Mouse (Mus musculus) small intestine, adult 2 months (tissue): Measurements from ENCODE around the gene Wif1. TPM values are rescaled to one million over a fixed set of nuclear protein-coding genes. Genes with fewer than 3 reads are reported as not detected.

Experiments
- H3K27ac ChIP-seq: fragments of 200-500 bp; 2 replicates; pipeline ENCODE4 v1.5.1; 2012; ENCODE audit warnings: low read depth, low read length, control low read depth, inconsistent platforms; ENCODE audit not compliant: insufficient read depth
- H3K27me3 ChIP-seq: fragments of 200-500 bp; 2 replicates; pipeline ENCODE4 v1.6.1; 2012; ENCODE audit warnings: mild to moderate bottlenecking, moderate library complexity, low read length, inconsistent platforms; ENCODE audit not compliant: control insufficient read depth, insufficient read depth
- H3K36me3 ChIP-seq: fragments of 200-500 bp; 2 replicates; pipeline ENCODE4 v1.6.1; 2012; ENCODE audit warnings: mild to moderate bottlenecking, low read length, control low read depth, inconsistent platforms; ENCODE audit not compliant: control insufficient read depth, insufficient read depth
- H3K4me1 ChIP-seq: fragments of 200-500 bp; 2 replicates; pipeline ENCODE4 v1.6.1; 2012; ENCODE audit warnings: low read length, inconsistent platforms, mixed read lengths; ENCODE audit not compliant: control insufficient read depth, insufficient read depth, insufficient read length
- H3K4me3 ChIP-seq: fragments of 200-500 bp; 2 replicates; pipeline ENCODE4 v1.5.1; 2012; ENCODE audit warnings: low read depth, mild to moderate bottlenecking, control low read depth, inconsistent platforms, low read length, moderate library complexity
- CTCF ChIP-seq: fragments of 200-500 bp; IDR thresholded peaks from 2 replicates; pipeline ENCODE4 v1.5.1; 2012; ENCODE audit warnings: low read depth, mild to moderate bottlenecking, control low read depth, inconsistent platforms, low read length, moderate library complexity, mixed read lengths; ENCODE audit not compliant: insufficient replicate concordance, insufficient read length; ENCODE audit errors: extremely low read depth
- POLR2A ChIP-seq: fragments of 200-500 bp; IDR thresholded peaks from 2 replicates; pipeline ENCODE4 v1.6.1; 2012; ENCODE audit warnings: low read depth, mild to moderate bottlenecking, control low read depth, inconsistent platforms, low read length, moderate library complexity
- WGBS: fragments of 180-500 bp; shearing (Covaris S2); methylation state at CpG from one replicate; pipeline ENCODE4 v1.1.7; 2018; 5-methylcytosine and 5-hydroxymethylcytosine counted together
- polyA plus RNA-seq: library from polyadenylated mRNA; depleted of rRNA; stranded (reverse); fragments of >200 nt; gene quantifications from 2 replicates; pipeline ENCODE4 v1.2.3, GENCODE M21; 2012

Wif1 gene
- polyA plus RNA-seq, 1 experiment: 0.51 TPM

DNA sequence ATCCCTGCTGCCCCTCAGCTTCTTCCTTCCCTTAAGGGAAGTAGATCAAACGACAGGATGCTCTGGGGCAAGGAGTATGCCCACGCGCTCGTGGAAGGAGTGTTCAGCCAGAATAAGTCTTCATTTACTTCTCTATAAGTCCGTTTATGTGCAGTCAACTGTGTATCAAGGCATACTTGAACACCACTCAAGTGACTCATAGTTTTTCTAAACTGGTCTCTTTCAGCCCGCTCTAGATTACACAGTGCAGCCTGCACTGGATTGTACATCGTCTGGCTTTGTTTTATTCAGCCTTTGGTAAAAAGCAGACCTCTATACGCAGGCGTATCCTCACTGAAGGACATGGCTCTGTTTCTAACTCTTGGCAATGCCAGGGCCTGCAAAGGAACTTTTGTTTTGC, 46.7 kb downstream of the Wif1 start:
- Histone ChIP-seq H3K4me3 (no peak overlapping the region), H3K36me3 (no peaks in the 10 kb centered on the region), H3K27ac (no peak overlapping the region), H3K27me3 (no peaks in the 10 kb centered on the region), H3K4me1 (no peaks in the 10 kb centered on the region)
- no peak for TF ChIP-seq CTCF
- TF ChIP-seq POLR2A: no peak
- 77% methylated on average over 9 of the region's 9 CpGs for WGBS

DNA sequence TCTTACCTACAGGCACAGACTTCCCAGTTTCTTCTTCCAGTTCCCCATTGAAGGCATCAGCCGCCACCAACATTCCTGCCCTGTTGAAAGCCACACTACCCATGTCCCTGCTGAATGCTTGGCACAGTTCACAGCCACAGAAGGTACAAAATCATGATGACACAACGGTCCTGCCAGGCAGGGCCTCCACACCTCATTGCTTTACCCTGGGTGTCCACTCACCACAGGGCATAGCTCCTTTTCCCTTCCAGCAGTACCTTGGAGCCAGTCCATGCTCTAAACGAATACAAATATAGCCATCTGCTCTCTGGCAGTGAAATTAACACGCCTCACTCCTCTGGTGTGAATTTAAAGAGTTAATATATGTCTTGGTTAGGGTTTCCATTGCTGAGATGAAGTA, 49.1 kb downstream of the Wif1 start:
- no peaks in the 10 kb centered on the region for H3K27me3 ChIP-seq
- TF ChIP-seq CTCF: no peak
- no peak for TF ChIP-seq POLR2A
- WGBS: 89% methylated on average over 4 of the region's 4 CpGs

DNA sequence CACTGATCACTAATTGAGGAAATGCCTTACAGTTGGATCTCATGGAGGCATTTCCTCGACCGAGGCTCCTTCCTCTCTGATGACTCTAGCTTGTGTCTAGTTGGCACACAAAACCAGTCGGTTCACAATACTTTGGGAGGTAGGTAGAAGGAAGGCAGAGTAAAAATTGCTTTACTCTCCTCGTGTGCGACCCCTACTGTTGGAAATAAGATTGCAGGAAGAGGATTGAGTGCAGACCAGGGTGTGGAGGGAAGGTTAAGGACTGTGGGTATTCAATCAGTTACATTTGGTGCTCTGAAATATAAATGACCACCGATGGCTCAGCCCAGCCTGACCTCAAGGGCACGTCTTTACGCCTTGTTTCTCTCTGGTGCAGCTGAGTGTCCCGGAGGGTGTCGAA, 49.8 kb downstream of the Wif1 start:
- H3K27me3 ChIP-seq: no peaks in the 10 kb centered on the region
- no peaks in the 10 kb centered on the region for H3K36me3 ChIP-seq
- no peak overlapping the region for H3K27ac ChIP-seq
- no peak overlapping the region for H3K4me3 ChIP-seq
- H3K4me1 ChIP-seq: no peaks in the 10 kb centered on the region
- TF ChIP-seq POLR2A: no peak
- peak; percentile 2; the same call in 1 of the 2 replicates for TF ChIP-seq CTCF
- WGBS: 50% methylated on average over 10 of the region's 10 CpGs

More for the DNA sequence above, 49.1 kb downstream of the Wif1 start:
- Histone ChIP-seq H3K4me3 (no peak overlapping the region), H3K36me3 (no peaks in the 10 kb centered on the region), H3K27ac (no peak overlapping the region), H3K4me1 (no peaks in the 10 kb centered on the region)

DNA sequence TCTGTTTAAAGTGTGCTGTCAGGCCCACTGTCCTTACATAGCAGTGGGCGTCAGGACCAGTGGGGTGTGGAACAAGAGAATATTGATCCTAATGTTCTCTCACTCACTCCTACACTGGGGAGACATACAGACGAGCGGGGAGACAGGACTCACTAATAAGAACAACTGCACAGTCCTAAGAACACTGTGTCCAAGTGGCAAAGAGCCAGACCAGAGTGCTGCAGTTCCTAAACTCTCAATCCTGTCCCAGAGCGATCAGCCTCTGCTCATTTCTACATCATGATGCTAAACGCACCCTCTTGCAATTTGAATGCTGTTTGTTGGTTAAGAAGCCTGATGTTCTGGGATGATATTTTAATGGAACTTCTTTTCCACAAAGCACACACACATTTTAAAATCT, 54.9 kb downstream of the Wif1 start:
- H3K36me3 ChIP-seq: no peaks in the 10 kb centered on the region

DNA sequence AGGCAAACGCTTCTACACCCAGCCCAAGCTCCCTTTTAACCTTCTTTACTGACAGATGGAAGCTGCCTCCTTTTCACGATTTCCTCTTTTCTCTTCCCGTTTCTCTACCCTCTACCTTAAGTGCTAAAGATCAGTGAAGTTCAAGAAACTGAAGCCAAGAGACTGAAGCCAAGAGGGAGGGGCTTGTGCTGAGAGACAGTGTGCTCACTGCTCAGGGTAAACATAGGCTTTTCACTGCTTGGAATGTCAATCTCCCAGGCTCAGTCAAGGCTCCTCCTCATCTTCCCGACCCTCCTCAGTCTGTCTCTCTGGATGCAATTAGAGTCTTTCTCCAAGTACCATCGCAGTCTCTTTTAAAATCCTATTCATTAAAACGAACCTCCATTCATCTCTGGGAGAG, 55.6 kb downstream of the Wif1 start:
- no peak overlapping the region for H3K4me3 ChIP-seq
- under 1% methylated on average over 6 of the region's 6 CpGs for WGBS
- H3K27me3 ChIP-seq: no peaks in the 10 kb centered on the region
- no peaks in the 10 kb centered on the region for H3K4me1 ChIP-seq
- H3K36me3 ChIP-seq: no peaks in the 10 kb centered on the region
- TF ChIP-seq POLR2A (no peak), CTCF (no peak)
- no peak overlapping the region for H3K27ac ChIP-seq

More for the DNA sequence above, 54.9 kb downstream of the Wif1 start:
- Histone ChIP-seq H3K27ac (no peak overlapping the region), H3K27me3 (no peaks in the 10 kb centered on the region), H3K4me3 (no peak overlapping the region), H3K4me1 (no peaks in the 10 kb centered on the region)
- WGBS: 59% methylated on average over 5 of the region's 5 CpGs
- TF ChIP-seq CTCF: no peak

DNA sequence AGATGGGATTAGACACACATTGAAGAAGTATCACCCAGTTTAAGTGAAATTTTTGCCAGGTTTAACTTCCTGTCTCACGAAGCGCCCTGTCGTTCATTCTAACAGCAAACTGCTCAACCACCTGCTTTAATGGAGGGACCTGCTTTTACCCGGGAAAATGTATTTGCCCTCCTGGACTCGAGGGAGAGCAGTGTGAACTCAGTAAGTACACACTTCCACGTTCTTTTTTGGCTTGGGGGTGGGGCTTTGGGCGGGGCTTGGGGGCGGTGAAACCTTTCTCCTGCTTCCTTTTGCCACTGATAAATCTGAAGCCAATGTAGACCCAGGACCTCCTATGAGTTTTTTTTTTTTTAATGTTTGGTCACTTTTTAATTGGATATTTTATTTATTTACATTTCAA, 56.2 kb downstream of the Wif1 start:
- H3K4me3 ChIP-seq: no peak overlapping the region
- no peak overlapping the region for H3K27ac ChIP-seq
- H3K27me3 ChIP-seq: no peaks in the 10 kb centered on the region
- 5% methylated on average over 8 of the region's 8 CpGs for WGBS
- no peaks in the 10 kb centered on the region for H3K4me1 ChIP-seq
- TF ChIP-seq POLR2A (no peak), CTCF (no peak)
- H3K36me3 ChIP-seq: no peaks in the 10 kb centered on the region

DNA sequence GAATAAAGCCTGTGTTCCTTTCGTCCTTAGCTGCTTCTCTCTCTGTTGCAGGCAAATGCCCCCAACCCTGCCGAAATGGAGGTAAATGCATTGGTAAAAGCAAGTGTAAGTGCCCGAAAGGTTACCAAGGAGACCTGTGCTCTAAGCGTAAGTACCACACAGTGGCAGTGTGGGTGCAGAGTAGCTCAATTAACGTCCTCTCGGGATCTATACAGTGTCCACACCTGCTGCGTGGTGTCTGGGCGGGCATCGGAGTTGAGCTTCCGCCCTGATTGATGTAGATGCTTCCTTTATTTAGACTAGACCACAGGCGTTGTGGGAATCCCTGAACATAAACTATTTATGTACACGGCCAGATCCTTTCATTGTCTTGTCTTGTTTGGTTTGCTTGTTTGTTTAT, 62.2 kb downstream of the Wif1 start:
- H3K4me3 ChIP-seq: no peak overlapping the region
- 15% methylated on average over 12 of the region's 12 CpGs for WGBS
- TF ChIP-seq POLR2A (no peak), CTCF (no peak)
- no peaks in the 10 kb centered on the region; the same call in 1 of the 2 replicates for H3K27me3 ChIP-seq
- no peaks in the 10 kb centered on the region for H3K36me3 ChIP-seq
- no peak overlapping the region for H3K27ac ChIP-seq
- H3K4me1 ChIP-seq: no peaks in the 10 kb centered on the region

DNA sequence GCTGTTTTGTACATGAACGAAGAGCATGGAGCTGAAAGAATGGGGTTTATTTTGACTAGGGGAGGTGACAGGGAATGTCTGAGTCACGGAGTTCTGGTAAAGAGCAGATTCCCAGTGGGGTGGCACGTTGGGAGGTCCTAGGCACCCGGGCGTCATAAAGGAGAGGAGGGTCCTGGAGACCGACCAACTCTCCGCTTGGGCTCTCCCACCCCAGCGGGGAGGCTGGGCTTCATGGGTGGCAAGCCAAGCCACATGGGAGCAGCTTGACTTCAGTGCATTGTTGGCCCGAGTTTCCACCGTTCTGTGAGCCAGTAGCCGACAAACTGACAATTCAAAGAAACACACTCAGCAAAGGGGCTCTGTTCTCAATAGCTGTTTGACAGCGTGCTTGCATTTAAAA, 64.5 kb downstream of the Wif1 start:
- Histone ChIP-seq H3K36me3 (no peaks in the 10 kb centered on the region), H3K27me3 (no peaks in the 10 kb centered on the region; the same call in 1 of the 2 replicates), H3K4me3 (no peak overlapping the region), H3K27ac (no peak overlapping the region), H3K4me1 (no peaks in the 10 kb centered on the region)
- WGBS: 76% methylated on average over 12 of the region's 12 CpGs
- no peak for TF ChIP-seq CTCF
- no peak for TF ChIP-seq POLR2A
